Mouse (Mus musculus): ENCODE results near the gene Arhgef5. TPM values are rescaled to one million over a fixed set of nuclear protein-coding genes. Genes with fewer than 3 reads are reported as not detected.
"Not testable (repeated sequence)": the region's sequence is repeated elsewhere in the genome, so short reads cannot be mapped to it uniquely, and the experiment has no call there.

Arhgef5 gene
- polyA plus RNA-seq (2014; fragmentation: Nextera tagmentation; extraction: Ambion mirVana) = 5.1 and 7.5 TPM in 2 replicates

GRCm38 (mm10) chr6:43265363-43266041 lies at the start of gene Arhgef5:
Arhgef5 (plus strand) TSS chr6:43265582.
- ATAC-seq (ENCODE audit: insufficient number of reproducible peaks, low FRiP score, low TSS enrichment, low read depth) = peak; percentile 79
- peak within 1 kb of the TSS; percentile 50 for H3K4me3 ChIP-seq (ENCODE audit: low read depth, low read length)
- H3K4me2 ChIP-seq (ENCODE audit: low read depth, severe bottlenecking) = peak within 1 kb of the TSS; percentile 80
- H3K27me3 ChIP-seq (ENCODE audit: control insufficient read depth, insufficient read depth, low read length) = no peaks in the 10 kb centered on the region
- H3K4me1 ChIP-seq (ENCODE audit: control insufficient read depth, insufficient read depth, low read length) = peaks cover 6% of the 10 kb centered on the region; the same call in 1 of the 2 replicates
- H3K9me3 ChIP-seq (ENCODE audit: control insufficient read depth, low read length) = no peaks in the 10 kb centered on the region
- 2% methylated on average over 41 of the region's 48 CpGs for WGBS
- no peaks in the 10 kb centered on the region for H3K36me3 ChIP-seq (ENCODE audit: control insufficient read depth, insufficient read depth, low read length)
- H3K27ac ChIP-seq (replicated peaks; ENCODE audit: low read depth, low read length) = no peak within 1 kb of the TSS
- H3K9ac ChIP-seq (ENCODE audit: low read length) = peak within 1 kb of the TSS; percentile 76
- peak; percentile 64 for DNase-seq (ENCODE audit: low spot score)

GRCm38 (mm10) chr6:43231255-43231654 lies 34.1 kb upstream of the Arhgef5 start, which contains the start of gene Olfr47:
Olfr47 (plus strand) TSS chr6:43231529.
- not testable (repeated sequence) for H3K27me3 ChIP-seq (ENCODE audit: control insufficient read depth, insufficient read depth, low read length); H3K9me3 ChIP-seq (ENCODE audit: control insufficient read depth, low read length); H3K4me2 ChIP-seq (ENCODE audit: low read depth, severe bottlenecking); H3K9ac ChIP-seq (ENCODE audit: low read length); H3K27ac ChIP-seq (replicated peaks; ENCODE audit: low read depth, low read length); DNase-seq (ENCODE audit: low spot score); H3K4me3 ChIP-seq (ENCODE audit: low read depth, low read length); ATAC-seq (ENCODE audit: insufficient number of reproducible peaks, low FRiP score, low TSS enrichment, low read depth); H3K36me3 ChIP-seq (ENCODE audit: control insufficient read depth, insufficient read depth, low read length); H3K4me1 ChIP-seq (ENCODE audit: control insufficient read depth, insufficient read depth, low read length)
- 74% methylated on average over 1 of the region's 1 CpGs for WGBS

- ATAC-seq (ENCODE audit: insufficient number of reproducible peaks, low FRiP score, low TSS enrichment, low read depth) = no peak
- 16% methylated on average over 4 of the region's 4 CpGs for WGBS
- H3K27ac ChIP-seq (replicated peaks; ENCODE audit: low read depth, low read length) = no peak overlapping the region
Observed at GRCm38 (mm10) chr6:43242061-43242460, 23.3 kb upstream of the Arhgef5 start.

GRCm38 (mm10) chr6:43247396-43247795 lies 18.0 kb upstream of the Arhgef5 start:
- H3K36me3 ChIP-seq (ENCODE audit: control insufficient read depth, insufficient read depth, low read length) = no peaks in the 10 kb centered on the region
- ATAC-seq (ENCODE audit: insufficient number of reproducible peaks, low FRiP score, low TSS enrichment, low read depth) = no peak
- H3K4me2 ChIP-seq (ENCODE audit: low read depth, severe bottlenecking) = no peak overlapping the region
- WGBS = 69% methylated on average over 3 of the region's 3 CpGs
- no peak overlapping the region for H3K9ac ChIP-seq (ENCODE audit: low read length)
- DNase-seq (ENCODE audit: low spot score) = no peak
- H3K27ac ChIP-seq (replicated peaks; ENCODE audit: low read depth, low read length) = no peak overlapping the region
- no peaks in the 10 kb centered on the region for H3K27me3 ChIP-seq (ENCODE audit: control insufficient read depth, insufficient read depth, low read length)
- no peaks in the 10 kb centered on the region for H3K4me1 ChIP-seq (ENCODE audit: control insufficient read depth, insufficient read depth, low read length)
- no peak overlapping the region for H3K4me3 ChIP-seq (ENCODE audit: low read depth, low read length)
- H3K9me3 ChIP-seq (ENCODE audit: control insufficient read depth, low read length) = no peaks in the 10 kb centered on the region

More at GRCm38 (mm10) chr6:43242061-43242460, 23.3 kb upstream of the Arhgef5 start:
- Histone ChIP-seq H3K9me3 (ENCODE audit: control insufficient read depth, low read length) (no peaks in the 10 kb centered on the region), H3K4me2 (ENCODE audit: low read depth, severe bottlenecking) (no peak overlapping the region), H3K9ac (ENCODE audit: low read length) (no peak overlapping the region), H3K4me1 (ENCODE audit: control insufficient read depth, insufficient read depth, low read length) (no peaks in the 10 kb centered on the region), H3K4me3 (ENCODE audit: low read depth, low read length) (no peak overlapping the region), H3K27me3 (ENCODE audit: control insufficient read depth, insufficient read depth, low read length) (no peaks in the 10 kb centered on the region), H3K36me3 (ENCODE audit: control insufficient read depth, insufficient read depth, low read length) (no peaks in the 10 kb centered on the region)
- peak; percentile 26 for DNase-seq (ENCODE audit: low spot score)

- Histone ChIP-seq H3K4me3 (ENCODE audit: low read depth, low read length) (no peak overlapping the region), H3K4me1 (ENCODE audit: control insufficient read depth, insufficient read depth, low read length) (no peaks in the 10 kb centered on the region), H3K9ac (ENCODE audit: low read length) (no peak overlapping the region), H3K36me3 (ENCODE audit: control insufficient read depth, insufficient read depth, low read length) (no peaks in the 10 kb centered on the region), H3K27ac (replicated peaks; ENCODE audit: low read depth, low read length) (no peak overlapping the region), H3K4me2 (ENCODE audit: low read depth, severe bottlenecking) (no peak overlapping the region), H3K9me3 (ENCODE audit: control insufficient read depth, low read length) (no peaks in the 10 kb centered on the region), H3K27me3 (ENCODE audit: control insufficient read depth, insufficient read depth, low read length) (no peaks in the 10 kb centered on the region)
- WGBS = 77% methylated on average over 1 of the region's 1 CpGs
- DNase-seq (ENCODE audit: low spot score) = no peak
- no peak for ATAC-seq (ENCODE audit: insufficient number of reproducible peaks, low FRiP score, low TSS enrichment, low read depth)
Observed at GRCm38 (mm10) chr6:43252994-43253393, 12.4 kb upstream of the Arhgef5 start.

- no peak for DNase-seq (ENCODE audit: low spot score)
- Histone ChIP-seq H3K9me3 (ENCODE audit: control insufficient read depth, low read length) (no peaks in the 10 kb centered on the region), H3K4me1 (ENCODE audit: control insufficient read depth, insufficient read depth, low read length) (no peaks in the 10 kb centered on the region), H3K27me3 (ENCODE audit: control insufficient read depth, insufficient read depth, low read length) (no peaks in the 10 kb centered on the region), H3K4me3 (ENCODE audit: low read depth, low read length) (no peak overlapping the region), H3K9ac (ENCODE audit: low read length) (no peak overlapping the region), H3K36me3 (ENCODE audit: control insufficient read depth, insufficient read depth, low read length) (no peaks in the 10 kb centered on the region), H3K4me2 (ENCODE audit: low read depth, severe bottlenecking) (no peak overlapping the region), H3K27ac (replicated peaks; ENCODE audit: low read depth, low read length) (no peak overlapping the region)
- no peak for ATAC-seq (ENCODE audit: insufficient number of reproducible peaks, low FRiP score, low TSS enrichment, low read depth)
- 68% methylated on average over 7 of the region's 7 CpGs for WGBS
Observed at GRCm38 (mm10) chr6:43254193-43254926, 11.0 kb upstream of the Arhgef5 start.

GRCm38 (mm10) chr6:43260756-43261155 lies 4.6 kb upstream of the Arhgef5 start:
- 81% methylated on average over 2 of the region's 2 CpGs for WGBS
- DNase-seq (ENCODE audit: low spot score) (no peak), ATAC-seq (ENCODE audit: insufficient number of reproducible peaks, low FRiP score, low TSS enrichment, low read depth) (no peak)
- Histone ChIP-seq H3K9ac (ENCODE audit: low read length) (no peak overlapping the region), H3K4me3 (ENCODE audit: low read depth, low read length) (no peak overlapping the region), H3K9me3 (ENCODE audit: control insufficient read depth, low read length) (no peaks in the 10 kb centered on the region), H3K27ac (replicated peaks; ENCODE audit: low read depth, low read length) (no peak overlapping the region), H3K4me1 (ENCODE audit: control insufficient read depth, insufficient read depth, low read length) (no peaks in the 10 kb centered on the region), H3K36me3 (ENCODE audit: control insufficient read depth, insufficient read depth, low read length) (no peaks in the 10 kb centered on the region), H3K4me2 (ENCODE audit: low read depth, severe bottlenecking) (no peak overlapping the region), H3K27me3 (ENCODE audit: control insufficient read depth, insufficient read depth, low read length) (no peaks in the 10 kb centered on the region)

GRCm38 (mm10) chr6:43266356-43266755 lies 974 bp downstream of the Arhgef5 start:
- Histone ChIP-seq H3K9me3 (ENCODE audit: control insufficient read depth, low read length) (no peaks in the 10 kb centered on the region), H3K9ac (ENCODE audit: low read length) (peak overlapping the region; percentile 76), H3K4me2 (ENCODE audit: low read depth, severe bottlenecking) (peak overlapping the region; percentile 80), H3K4me1 (ENCODE audit: control insufficient read depth, insufficient read depth, low read length) (peaks cover 6% of the 10 kb centered on the region; the same call in 1 of the 2 replicates), H3K4me3 (ENCODE audit: low read depth, low read length) (peak overlapping the region; percentile 50), H3K36me3 (ENCODE audit: control insufficient read depth, insufficient read depth, low read length) (no peaks in the 10 kb centered on the region), H3K27me3 (ENCODE audit: control insufficient read depth, insufficient read depth, low read length) (no peaks in the 10 kb centered on the region), H3K27ac (replicated peaks; ENCODE audit: low read depth, low read length) (no peak overlapping the region)
- DNase-seq (ENCODE audit: low spot score) = peak; percentile 40
- no peak for ATAC-seq (ENCODE audit: insufficient number of reproducible peaks, low FRiP score, low TSS enrichment, low read depth)
- 3% methylated on average over 8 of the region's 8 CpGs for WGBS
